Mouse (Mus musculus) kidney, embryonic 14.5 days (tissue): Measurements from ENCODE around the gene Ildr2. TPM values are rescaled to one million over a fixed set of nuclear protein-coding genes. Genes with fewer than 3 reads are reported as not detected.
A peak's percentile ranks its signal among the peaks of the same experiment; 100 is the strongest.

ENCODE experiments used
- ATAC-seq: fragments of 200-750 bp; cut with Nextera tagmentation; 2 replicates; pipeline ENCODE4 v1.8.0; 2017; ENCODE audit warnings: moderate number of reproducible peaks, mild to moderate bottlenecking, moderate TSS enrichment, moderate library complexity; ENCODE audit not compliant: low FRiP score, low TSS enrichment
- H3K27ac ChIP-seq: fragments of 300-500 bp; sonication (generic); 2 replicates; pipeline ENCODE4 v1.5.1; 2014; ENCODE audit warnings: low read depth, mild to moderate bottlenecking, low read length, moderate library complexity, mixed read lengths
- H3K27me3 ChIP-seq: fragments of 300-500 bp; sonication (generic); 2 replicates; pipeline ENCODE4 v1.6.1; 2014; ENCODE audit warnings: mild to moderate bottlenecking, low read length; ENCODE audit not compliant: control insufficient read depth, insufficient read depth
- H3K36me3 ChIP-seq: fragments of 300-500 bp; sonication (generic); 2 replicates; pipeline ENCODE4 v1.6.1; 2014; ENCODE audit warnings: low read length, mixed read lengths; ENCODE audit not compliant: control insufficient read depth, insufficient read depth
- H3K4me1 ChIP-seq: fragments of 300-500 bp; sonication (generic); 2 replicates; pipeline ENCODE4 v1.6.1; 2014; ENCODE audit warnings: low read length, mixed read lengths; ENCODE audit not compliant: control insufficient read depth, insufficient read depth
- H3K4me2 ChIP-seq: fragments of 300-500 bp; sonication (generic); replicated peaks from 2 replicates; pipeline ENCODE4 v1.6.1; 2014; ENCODE audit warnings: low read depth, mild to moderate bottlenecking, low read length
- H3K4me3 ChIP-seq: fragments of 300-500 bp; sonication (generic); 2 replicates; pipeline ENCODE4 v1.5.1; 2014; ENCODE audit warnings: mild to moderate bottlenecking, low read length
- H3K9ac ChIP-seq: fragments of 300-500 bp; sonication (generic); 2 replicates; pipeline ENCODE4 v1.6.1; 2014; ENCODE audit warnings: low read depth, mild to moderate bottlenecking, low read length, moderate library complexity
- H3K9me3 ChIP-seq: fragments of 300-500 bp; sonication (generic); 2 replicates; pipeline ENCODE4 v1.6.1; 2016; ENCODE audit warnings: low read length; ENCODE audit not compliant: control insufficient read depth
- WGBS: fragments of 180-500 bp; shearing (Covaris S2); extraction: QIAGEN DNeasy Blood & Tissue Kit; methylation state at CpG from one replicate; pipeline ENCODE4 v1.1.7; 2014; 5-methylcytosine and 5-hydroxymethylcytosine counted together
- polyA plus RNA-seq: library from polyadenylated mRNA; unstranded; fragments of >200 nt; fragmentation: Nextera tagmentation; extraction: Ambion mirVana; gene quantifications from 2 replicates; pipeline ENCODE4 v1.2.1, GENCODE M21; 2014

Ildr2 gene
- polyA plus RNA-seq, 1 experiment from 2014 or later = 1.3 TPM

DNA sequence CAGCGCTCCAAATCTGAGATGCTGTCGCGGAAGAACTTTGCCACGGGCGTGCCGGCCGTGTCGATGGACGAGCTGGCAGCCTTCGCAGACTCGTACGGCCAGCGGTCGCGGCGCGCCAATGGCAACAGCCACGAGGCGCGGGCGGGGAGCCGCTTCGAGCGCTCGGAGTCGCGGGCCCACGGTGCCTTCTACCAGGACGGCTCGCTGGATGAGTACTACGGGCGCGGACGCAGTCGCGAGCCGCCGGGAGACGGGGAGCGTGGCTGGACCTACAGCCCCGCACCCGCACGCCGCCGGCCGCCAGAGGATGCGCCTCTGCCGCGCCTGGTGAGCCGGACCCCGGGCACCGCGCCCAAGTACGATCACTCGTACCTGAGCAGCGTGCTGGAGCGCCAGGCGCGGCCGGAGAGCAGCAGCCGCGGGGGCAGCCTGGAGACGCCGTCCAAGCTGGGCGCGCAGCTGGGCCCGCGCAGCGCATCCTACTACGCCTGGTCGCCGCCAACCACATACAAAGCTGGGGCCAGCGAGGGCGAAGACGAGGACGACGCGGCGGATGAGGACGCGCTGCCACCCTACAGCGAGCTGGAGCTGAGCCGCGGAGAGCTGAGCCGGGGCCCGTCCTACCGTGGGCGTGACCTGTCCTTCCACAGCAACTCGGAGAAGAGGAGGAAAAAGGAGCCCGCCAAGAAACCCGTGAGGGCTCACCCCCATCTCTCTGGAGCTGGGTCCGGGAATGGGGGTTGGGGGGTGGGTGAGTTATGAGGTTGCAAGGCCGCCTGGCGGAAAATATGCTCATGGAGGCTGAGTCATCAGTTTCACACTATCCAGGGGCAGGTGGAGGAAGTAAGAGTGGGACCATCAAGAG, 55.1 kb downstream of the Ildr2 start:
- WGBS = under 1% methylated on average over 93 of the region's 94 CpGs
- Histone ChIP-seq H3K9me3 (no peaks in the 10 kb centered on the region), H3K27me3 (peaks cover 28% of the 10 kb centered on the region), H3K9ac (peak overlapping the region; percentile 44), H3K4me2 (peak overlapping the region; percentile 95), H3K4me1 (no peaks in the 10 kb centered on the region), H3K36me3 (no peaks in the 10 kb centered on the region), H3K4me3 (peak overlapping the region; percentile 48), H3K27ac (no peak overlapping the region)
- ATAC-seq = peak; percentile 79; the same call in 1 of the 2 replicates

DNA sequence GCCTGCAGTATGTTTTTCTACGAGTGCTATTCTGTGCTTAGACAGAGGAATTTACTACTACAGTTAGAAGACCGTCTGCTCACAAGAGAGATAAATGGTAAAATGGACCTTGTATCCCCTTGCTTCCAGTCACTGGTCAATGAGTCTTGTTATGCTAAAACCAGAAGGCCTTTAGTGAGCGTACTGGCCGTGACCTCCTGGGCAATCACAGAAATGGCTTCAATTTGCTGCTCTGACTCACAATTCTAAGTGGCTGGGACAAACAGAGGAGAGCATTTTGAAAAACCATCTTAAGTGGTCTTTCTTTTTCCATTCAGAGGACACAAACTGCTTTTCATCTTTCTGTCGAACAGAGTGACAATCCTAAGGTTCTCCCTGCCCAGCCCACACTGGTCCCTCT, 57.2 kb downstream of the Ildr2 start:
- WGBS = 70% methylated on average over 5 of the region's 5 CpGs
- no peaks in the 10 kb centered on the region for H3K4me1 ChIP-seq
- H3K4me2 ChIP-seq = no peak overlapping the region
- no peak overlapping the region for H3K9ac ChIP-seq
- peaks cover 28% of the 10 kb centered on the region for H3K27me3 ChIP-seq
- no peak for ATAC-seq
- no peak overlapping the region for H3K27ac ChIP-seq
- no peaks in the 10 kb centered on the region for H3K9me3 ChIP-seq
- H3K4me3 ChIP-seq = no peak overlapping the region
- H3K36me3 ChIP-seq = no peaks in the 10 kb centered on the region

DNA sequence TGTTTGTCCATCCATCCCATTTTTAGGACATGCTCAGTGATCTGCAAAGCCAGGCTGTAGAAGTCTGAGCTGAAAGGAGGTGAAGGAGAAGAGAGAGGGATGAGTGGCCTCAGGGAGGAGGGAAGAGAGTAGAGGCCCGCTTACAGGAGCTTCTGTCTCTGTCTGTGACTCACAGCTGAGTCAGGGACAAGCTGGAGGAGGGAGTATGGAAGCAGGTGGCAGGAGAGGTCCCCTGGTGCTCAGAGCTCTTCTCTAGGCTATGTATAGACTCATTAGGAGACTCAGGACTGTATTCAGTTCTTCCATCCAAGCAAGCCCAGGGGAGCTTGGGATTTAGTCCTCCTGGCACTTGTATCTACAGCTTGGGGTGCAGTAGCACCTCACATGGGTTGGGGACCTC, 59.7 kb downstream of the Ildr2 start:
- H3K4me1 ChIP-seq = no peaks in the 10 kb centered on the region
- H3K27me3 ChIP-seq = peaks cover 19% of the 10 kb centered on the region
- WGBS = 60% methylated on average over 1 of the region's 1 CpGs
- no peak overlapping the region for H3K27ac ChIP-seq
- H3K4me3 ChIP-seq = no peak overlapping the region
- H3K9ac ChIP-seq = no peak overlapping the region
- H3K4me2 ChIP-seq = no peak overlapping the region
- ATAC-seq = no peak
- no peaks in the 10 kb centered on the region for H3K9me3 ChIP-seq
- H3K36me3 ChIP-seq = no peaks in the 10 kb centered on the region

DNA sequence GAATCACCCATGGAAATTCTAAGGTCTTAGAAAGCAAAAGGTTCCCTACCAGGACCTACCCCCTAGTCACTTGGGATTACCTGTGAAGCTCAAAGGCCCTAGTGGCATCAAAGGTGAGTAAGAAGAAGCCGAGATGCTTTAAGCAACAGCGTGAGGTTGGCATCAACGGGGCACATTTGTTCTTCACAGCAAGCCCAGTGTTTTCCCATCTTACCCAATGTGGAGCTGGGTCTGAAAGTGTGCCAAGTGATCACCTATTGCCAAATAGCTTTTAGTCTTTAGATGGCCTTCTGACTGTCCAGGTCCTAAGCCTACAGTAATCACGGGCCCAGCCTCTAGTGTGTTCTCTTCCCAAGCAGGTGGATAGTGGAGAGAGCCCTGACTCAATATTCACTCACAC, 61.8 kb downstream of the Ildr2 start:
- no peak for ATAC-seq
- H3K9ac ChIP-seq = no peak overlapping the region
- H3K9me3 ChIP-seq = no peaks in the 10 kb centered on the region
- H3K4me1 ChIP-seq = no peaks in the 10 kb centered on the region
- no peak overlapping the region for H3K27ac ChIP-seq
- 87% methylated on average over 4 of the region's 4 CpGs for WGBS
- H3K27me3 ChIP-seq = 0 out of 2 replicates have a peak, but pooled peaks cover 2% of the 10 kb centered on the region
- H3K4me2 ChIP-seq = no peak overlapping the region
- H3K4me3 ChIP-seq = no peak overlapping the region
- H3K36me3 ChIP-seq = no peaks in the 10 kb centered on the region

DNA sequence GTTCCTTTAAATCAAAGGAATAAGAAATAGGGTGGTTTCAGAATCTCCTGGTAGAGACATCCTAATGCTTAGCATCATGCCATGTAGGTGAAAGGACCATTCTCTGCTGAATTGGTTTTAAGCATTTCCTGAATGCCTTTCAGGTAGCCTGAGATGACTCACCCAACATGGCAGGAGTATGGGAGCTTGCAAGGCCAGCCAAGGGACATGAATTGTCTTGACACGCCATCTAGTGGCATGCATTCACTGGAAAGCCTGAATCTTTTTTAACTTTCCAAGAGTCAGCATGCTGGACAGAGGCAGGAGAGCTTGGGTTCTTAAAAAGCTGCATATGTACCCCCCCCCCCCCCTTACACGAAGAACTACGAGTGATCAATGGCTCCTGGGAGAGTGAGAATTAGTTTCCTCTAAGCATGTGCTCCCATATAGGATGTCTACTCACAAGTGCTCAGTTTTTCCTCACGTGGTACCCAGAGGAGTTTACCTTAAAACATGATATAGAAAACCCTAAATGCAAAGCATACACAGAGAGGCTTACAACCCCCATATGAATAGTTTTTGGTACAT, 65.3 kb downstream of the Ildr2 start:
- Histone ChIP-seq H3K27me3 (no peaks in the 10 kb centered on the region), H3K4me1 (no peaks in the 10 kb centered on the region), H3K4me3 (no peak overlapping the region), H3K9me3 (no peaks in the 10 kb centered on the region), H3K27ac (no peak overlapping the region), H3K4me2 (no peak overlapping the region), H3K36me3 (no peaks in the 10 kb centered on the region), H3K9ac (no peak overlapping the region)
- peak; percentile 43; the same call in 1 of the 2 replicates for ATAC-seq
- WGBS = 15% methylated on average over 4 of the region's 4 CpGs

DNA sequence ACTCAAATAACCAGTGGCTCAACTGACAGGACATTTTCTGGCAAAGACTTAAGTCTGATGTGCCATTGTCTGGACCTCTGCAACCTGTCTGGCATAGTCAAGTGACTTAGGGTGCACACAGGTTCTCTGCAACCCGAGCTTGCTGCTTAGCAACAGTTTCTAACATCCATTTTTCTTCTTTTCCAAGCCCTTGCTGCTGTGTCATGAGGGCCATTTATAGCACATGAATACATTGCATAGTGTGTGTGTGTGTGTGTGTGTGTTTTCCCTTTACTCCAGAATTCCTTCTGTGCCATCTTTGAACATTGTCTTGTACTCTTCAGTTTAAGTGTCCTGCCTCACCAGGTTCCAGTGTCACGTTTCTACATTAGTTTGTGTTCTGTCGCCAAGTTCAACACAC, 72.5 kb downstream of the Ildr2 start:
- Histone ChIP-seq H3K36me3 (no peaks in the 10 kb centered on the region), H3K9ac (no peak overlapping the region), H3K27ac (no peak overlapping the region), H3K9me3 (no peaks in the 10 kb centered on the region), H3K4me3 (no peak overlapping the region), H3K4me2 (no peak overlapping the region), H3K27me3 (no peaks in the 10 kb centered on the region), H3K4me1 (no peaks in the 10 kb centered on the region)
- WGBS = 77% methylated on average over 3 of the region's 3 CpGs
- no peak for ATAC-seq

DNA sequence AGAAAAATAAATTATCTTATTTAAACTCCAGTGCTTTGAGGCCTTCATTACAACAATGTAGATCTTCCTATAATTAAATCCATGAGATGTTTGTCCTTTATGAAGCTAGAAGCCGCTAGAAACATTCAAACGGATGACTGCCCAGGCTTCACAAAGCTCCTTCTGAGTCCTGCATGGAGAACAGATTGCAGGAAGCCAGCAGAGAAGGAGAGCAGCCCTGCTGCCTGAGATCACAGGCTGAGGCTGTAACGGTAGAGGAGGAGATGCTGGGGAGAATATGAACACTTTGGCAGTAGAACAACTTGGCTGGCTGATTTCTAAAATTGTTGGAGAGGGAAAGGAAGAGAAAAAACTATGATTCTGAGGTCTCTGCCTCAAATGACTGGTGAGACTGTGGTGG, 76.8 kb downstream of the Ildr2 start:
- Histone ChIP-seq H3K4me3 (no peak overlapping the region), H3K4me1 (no peaks in the 10 kb centered on the region), H3K36me3 (no peaks in the 10 kb centered on the region), H3K4me2 (no peak overlapping the region), H3K9me3 (no peaks in the 10 kb centered on the region), H3K27ac (no peak overlapping the region), H3K27me3 (no peaks in the 10 kb centered on the region), H3K9ac (no peak overlapping the region)
- ATAC-seq = no peak
- 57% methylated on average over 3 of the region's 3 CpGs for WGBS

DNA sequence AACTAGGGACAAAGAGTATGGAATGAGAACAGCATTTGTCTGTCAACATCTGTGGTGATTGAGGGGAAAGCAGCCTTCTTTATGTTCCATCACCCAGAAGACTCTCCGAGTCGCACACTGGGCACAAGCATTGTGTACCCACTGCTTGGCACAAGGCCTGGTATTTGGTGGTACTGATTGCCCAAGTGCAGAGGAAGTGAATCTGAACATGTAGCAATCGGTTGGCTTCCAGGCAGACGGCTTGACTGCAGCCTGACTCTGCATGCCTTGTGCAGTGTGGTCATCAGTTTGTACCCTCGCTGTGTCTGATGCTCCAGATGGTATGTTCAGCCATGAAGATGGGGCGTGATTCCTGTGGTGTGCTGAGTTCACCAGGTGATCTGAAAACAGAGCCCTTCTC, 85.2 kb downstream of the Ildr2 start:
- no peak overlapping the region for H3K4me3 ChIP-seq
- H3K27ac ChIP-seq = no peak overlapping the region
- no peaks in the 10 kb centered on the region for H3K36me3 ChIP-seq
- no peak overlapping the region for H3K4me2 ChIP-seq
- no peaks in the 10 kb centered on the region for H3K4me1 ChIP-seq
- ATAC-seq = no peak
- H3K9me3 ChIP-seq = no peaks in the 10 kb centered on the region
- no peak overlapping the region for H3K9ac ChIP-seq
- 91% methylated on average over 6 of the region's 6 CpGs for WGBS
- no peaks in the 10 kb centered on the region for H3K27me3 ChIP-seq

DNA sequence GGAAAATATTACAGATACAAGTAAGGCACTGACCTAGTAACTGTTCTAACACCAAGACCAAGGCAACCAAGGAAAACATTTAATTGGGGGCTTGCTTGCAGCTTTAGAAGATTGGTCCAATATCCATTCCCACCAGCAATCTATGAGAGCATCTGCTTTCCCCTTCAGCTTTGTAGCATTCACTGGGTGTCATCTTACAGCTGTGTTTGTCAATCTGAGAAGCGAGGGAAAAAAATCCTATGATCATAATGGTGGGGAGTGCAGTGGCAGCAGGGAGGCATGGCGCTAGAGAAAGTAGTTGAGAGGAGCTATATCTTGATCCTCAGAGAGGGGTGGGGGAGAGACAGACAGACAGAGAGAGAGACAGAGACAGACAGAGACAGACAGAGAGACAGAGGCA, 88.1 kb downstream of the Ildr2 start:
- Histone ChIP-seq H3K4me2 (no peak overlapping the region), H3K4me1 (no peaks in the 10 kb centered on the region), H3K9ac (no peak overlapping the region), H3K9me3 (no peaks in the 10 kb centered on the region), H3K4me3 (no peak overlapping the region), H3K36me3 (no peaks in the 10 kb centered on the region), H3K27ac (no peak overlapping the region), H3K27me3 (no peaks in the 10 kb centered on the region)
- no peak for ATAC-seq
- WGBS = 59% methylated on average over 2 of the region's 2 CpGs
